Mouse (Mus musculus) spleen, embryonic (tissue): ENCODE results near the gene Mapk6.

Experiments
- CTCF ChIA-PET: fragments of 350-600 bp; sonication (Branson Sonifier 250); formaldehyde crosslinking; loops from one replicate; lab custom pipeline; 2022; lab: Charles Lee

Mapk6 gene

GRCm38 (mm10) chr9:75425796-75426391, 16.1 kb upstream of the Mapk6 start:
- CTCF ChIA-PET = no interaction called here

- CTCF ChIA-PET = no interaction called here
These were observed 14.7 kb upstream of the Mapk6 start for GRCm38 (mm10) chr9:75424358-75425150.

- CTCF ChIA-PET = no interaction called here
These were observed 13.9 kb upstream of the Mapk6 start for GRCm38 (mm10) chr9:75423683-75424082.

- CTCF ChIA-PET = no interaction called here
These were observed 12.5 kb upstream of the Mapk6 start for GRCm38 (mm10) chr9:75422251-75422691.

GRCm38 (mm10) chr9:75414204-75414603, 4.4 kb upstream of the Mapk6 start:
- CTCF ChIA-PET = no interaction called here

GRCm38 (mm10) chr9:75413206-75413605, 3.4 kb upstream of the Mapk6 start:
- CTCF ChIA-PET = no interaction called here

GRCm38 (mm10) chr9:75411584-75411983, 1.8 kb upstream of the Mapk6 start:
- CTCF ChIA-PET = no interaction called here

GRCm38 (mm10) chr9:75410868-75411487, 1.2 kb upstream of the Mapk6 start:
- CTCF ChIA-PET = interaction anchor here (1.2 to 1.8 kb wide), 2 partner anchors 23 to 26 kb away, joined by 7 read pairs; no protein-coding TSS in a partner anchor

- CTCF ChIA-PET = interaction anchor here (1.2 to 1.8 kb wide), 2 partner anchors 24 to 28 kb away, joined by 7 read pairs; no protein-coding TSS in a partner anchor
These were observed 564 bp downstream of the Mapk6 start for GRCm38 (mm10) chr9:75409031-75409851.

GRCm38 (mm10) chr9:75408204-75408826, 1.5 kb downstream of the Mapk6 start:
- CTCF ChIA-PET = interaction anchor here (0.6 kb wide), 1 partner anchor 894 kb away, joined by 4 read pairs; no protein-coding TSS in a partner anchor

- CTCF ChIA-PET = interaction anchor here (0.9 kb wide), 1 partner anchor 30 kb away, joined by 12 read pairs; no protein-coding TSS in a partner anchor
These were observed 2.0 kb downstream of the Mapk6 start for GRCm38 (mm10) chr9:75407803-75408202.

- CTCF ChIA-PET = interaction anchor here (0.6 kb wide), 1 partner anchor 24 kb away, joined by 9 read pairs; no protein-coding TSS in a partner anchor
These were observed 3.7 kb downstream of the Mapk6 start for GRCm38 (mm10) chr9:75406121-75406520.

GRCm38 (mm10) chr9:75403520-75403919, 6.3 kb downstream of the Mapk6 start:
- CTCF ChIA-PET = interaction anchor here (0.5 to 0.7 kb wide), 3 partner anchors 17 to 37 kb away, joined by 3 to 4 read pairs (median 3); no protein-coding TSS in a partner anchor

GRCm38 (mm10) chr9:75401593-75402504, 8.0 kb downstream of the Mapk6 start:
- CTCF ChIA-PET = no interaction called here

- CTCF ChIA-PET = no interaction called here
These were observed 9.2 kb downstream of the Mapk6 start for GRCm38 (mm10) chr9:75400639-75401038.

GRCm38 (mm10) chr9:75399069-75399468, 10.7 kb downstream of the Mapk6 start:
- CTCF ChIA-PET = interaction anchor here (0.8 kb wide), 1 partner anchor 28 kb away, joined by 4 read pairs; no protein-coding TSS in a partner anchor

GRCm38 (mm10) chr9:75395971-75396370, 13.8 kb downstream of the Mapk6 start:
- CTCF ChIA-PET = no interaction called here

GRCm38 (mm10) chr9:75393251-75393650, 16.6 kb downstream of the Mapk6 start:
- CTCF ChIA-PET = no interaction called here

- CTCF ChIA-PET = interaction anchor here (0.8 to 1.2 kb wide), 2 partner anchors 18 to 23 kb away, joined by 3 to 4 read pairs; no protein-coding TSS in a partner anchor
These were observed 24.4 kb downstream of the Mapk6 start for GRCm38 (mm10) chr9:75385218-75385974.
